Mouse (Mus musculus) layer of hippocampus, postnatal 25 days (tissue): ENCODE measurements at regions not wholly inside any gene's neighbourhood (a gene's known extent, or its start where the extent isn't known, plus 50 kb on each side); places are given as distances from the start of the nearest gene placed in this dataset.

ENCODE experiments used
- DNase-seq, 2 experiments: peaks; one replicate each; pipeline ENCODE4 v3.0.0; 2022; ENCODE audit warnings: mixed read lengths in 2 of 2, low spot score in 1 of 2; ENCODE audit errors: extremely low spot score in 1 of 2

DNA sequence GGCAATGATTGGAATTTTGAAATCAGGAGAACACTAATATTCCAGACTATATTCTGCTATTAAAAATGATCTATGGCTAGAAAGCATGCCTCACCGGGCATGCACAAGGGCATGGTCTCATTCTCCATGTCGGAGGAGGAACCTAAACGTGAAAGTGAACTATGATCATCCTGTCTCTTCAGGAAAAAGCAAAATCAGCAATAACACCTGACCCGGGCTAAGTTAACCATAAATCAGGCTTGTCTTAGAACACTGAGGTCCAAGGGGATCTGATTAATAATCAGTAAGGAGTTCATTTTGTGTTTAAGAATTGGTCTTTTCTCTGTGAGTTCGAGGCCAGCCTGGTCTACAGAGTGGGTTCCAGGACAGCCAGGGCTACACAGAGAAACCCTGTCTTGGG is 119.7 kb upstream of the Jarid2 start:
- DNase-seq = no peak

DNA sequence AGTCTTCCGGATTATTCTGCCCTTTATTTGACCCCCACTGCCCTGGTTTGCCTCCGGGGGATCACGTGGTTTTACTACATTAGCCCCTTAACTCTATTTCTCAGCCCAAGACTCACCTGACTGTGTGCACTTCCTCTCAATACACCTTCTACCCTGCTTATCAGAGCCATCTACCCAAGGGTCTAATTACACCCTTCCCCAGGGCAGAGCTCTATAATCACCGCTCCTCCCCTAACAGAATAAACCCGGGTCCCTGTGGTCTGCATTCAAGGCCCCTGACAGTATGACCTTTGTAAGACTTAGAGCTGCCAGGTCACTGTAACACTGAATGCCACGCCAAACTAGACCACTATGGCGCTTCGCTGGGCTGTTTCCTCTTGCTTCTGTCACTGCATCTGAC is 113.6 kb upstream of the Jarid2 start:
- no peak for DNase-seq

DNA sequence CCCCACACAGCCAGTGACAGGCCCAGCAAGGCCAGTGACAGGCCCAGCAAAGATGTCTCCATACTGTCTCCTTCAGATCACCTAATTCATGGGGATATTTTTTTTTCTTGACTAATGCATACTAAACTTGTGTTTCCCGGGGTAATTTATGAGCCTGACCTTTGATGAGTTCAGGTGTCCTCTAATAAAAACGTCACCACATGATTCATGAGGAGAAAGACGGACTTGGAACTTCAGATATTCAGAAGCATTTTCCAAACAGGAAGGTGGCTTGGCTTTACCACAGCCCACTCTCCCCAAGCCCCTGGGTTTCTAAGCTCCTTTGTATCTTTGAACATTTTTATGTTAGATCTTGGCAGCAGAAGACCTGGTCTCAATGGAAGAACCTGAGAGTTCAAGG is 110.9 kb upstream of the Jarid2 start:
- DNase-seq = no peak

DNA sequence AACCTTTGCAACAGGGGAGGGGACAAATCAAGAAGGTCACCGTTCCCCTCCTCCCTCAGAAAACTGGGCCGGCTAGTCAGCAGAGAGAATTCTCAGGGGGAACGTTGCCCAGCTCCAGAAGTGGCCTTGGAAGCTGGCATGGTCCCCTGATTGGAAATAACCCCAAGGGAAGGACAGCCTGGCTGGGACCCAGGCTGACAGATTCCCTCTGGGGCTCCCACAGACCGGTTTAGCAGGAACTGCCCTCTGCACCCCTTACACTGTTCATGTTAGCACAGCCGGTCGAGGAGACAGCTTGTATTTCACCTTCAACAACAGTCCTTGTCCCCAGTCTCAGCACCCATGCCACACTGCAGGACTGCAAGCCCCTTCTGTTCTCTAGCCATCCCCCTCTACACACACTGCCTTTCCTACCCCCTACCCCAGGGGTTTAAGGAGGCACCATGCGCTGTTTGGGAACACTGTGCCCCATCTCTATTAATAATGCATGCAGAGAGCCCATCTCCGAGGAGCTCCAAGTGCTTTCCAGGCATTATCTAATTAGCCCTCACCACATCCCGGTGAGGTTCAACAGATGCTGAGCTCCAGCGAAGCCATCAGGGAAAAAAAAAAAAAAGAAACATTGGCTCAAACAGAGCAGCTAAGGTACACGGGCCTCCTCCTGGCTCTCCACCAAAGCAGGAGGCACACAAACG is 106.5 kb upstream of the Jarid2 start:
- DNase-seq = no peak

DNA sequence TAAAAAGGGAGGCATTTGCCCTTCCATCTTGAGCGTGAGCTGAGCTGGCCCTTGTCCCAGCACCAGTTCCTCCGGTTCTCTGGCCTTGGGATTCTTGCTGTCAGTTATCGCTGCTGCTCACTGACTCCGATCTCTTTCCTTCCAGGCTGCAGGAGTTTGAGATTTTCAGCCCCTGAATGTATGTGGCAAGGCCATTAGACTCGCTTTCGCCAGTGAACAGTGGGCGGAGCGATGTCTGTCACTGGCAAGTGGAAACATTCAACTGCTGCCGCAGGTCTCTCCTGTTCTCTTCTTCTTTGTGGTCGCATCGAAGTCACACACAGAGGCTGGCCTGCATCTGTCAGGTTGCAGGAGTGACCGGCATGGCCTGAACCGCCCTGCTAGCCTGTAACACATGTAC is 104.6 kb upstream of the Jarid2 start:
- no peak for DNase-seq

DNA sequence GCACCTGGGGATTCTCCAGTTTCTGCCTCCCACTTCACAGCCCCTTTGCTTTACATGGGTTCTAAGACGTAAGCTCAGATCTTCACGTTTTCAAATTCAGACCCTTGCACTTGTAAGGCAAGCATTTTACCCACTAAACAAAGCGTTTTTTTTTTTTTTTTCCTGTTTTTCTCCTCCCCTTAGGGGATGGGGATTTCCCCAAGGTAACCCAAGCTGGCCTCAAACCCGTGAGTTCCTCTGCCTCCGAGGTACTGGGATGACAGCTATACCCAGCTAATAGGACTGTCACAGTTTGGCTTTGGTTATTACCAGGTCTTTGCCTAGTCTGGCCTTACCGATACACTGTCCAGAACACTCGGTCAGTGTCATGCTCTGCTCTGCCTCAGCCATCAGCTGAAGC is 103.5 kb upstream of the Jarid2 start:
- DNase-seq = no peak

DNA sequence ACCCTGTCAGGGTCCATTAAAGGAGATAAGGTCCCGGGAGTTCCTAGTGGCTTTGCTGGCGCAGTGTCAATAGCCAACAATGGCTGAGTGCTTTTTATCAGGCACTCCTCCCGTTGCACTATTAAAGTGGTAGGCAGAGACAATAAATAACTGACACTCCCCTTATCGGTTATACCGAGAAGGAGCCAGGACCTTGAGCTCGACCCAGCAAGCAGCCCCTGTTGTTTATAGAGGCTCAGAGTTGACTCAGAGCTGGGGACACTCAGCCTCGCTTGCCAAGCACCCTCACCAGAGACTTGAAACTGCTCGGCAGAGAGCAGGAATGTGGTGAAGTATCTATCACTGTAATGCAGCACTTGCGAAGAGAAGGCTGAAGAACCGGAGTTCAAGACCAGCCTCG is 102.5 kb upstream of the Jarid2 start:
- no peak for DNase-seq

DNA sequence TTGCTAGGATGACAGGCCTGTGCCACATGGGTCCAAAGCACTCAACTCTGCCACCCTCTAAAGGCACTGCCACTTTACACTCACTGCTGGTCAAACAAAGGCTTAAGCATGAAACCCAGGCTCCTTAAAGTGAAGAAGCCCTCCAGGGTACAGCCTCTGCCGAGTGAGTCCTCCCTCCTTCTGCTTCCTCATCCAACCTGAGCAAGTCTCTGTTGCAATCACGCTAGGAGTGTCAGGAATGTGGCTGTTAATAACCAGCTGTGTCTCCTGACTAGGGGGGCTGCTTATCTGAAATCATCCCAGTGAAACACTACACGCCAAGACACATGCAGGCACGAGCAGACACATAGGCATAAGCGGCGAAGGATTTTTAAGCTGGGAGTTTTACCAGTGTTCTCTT is 99.2 kb upstream of the Jarid2 start:
- DNase-seq = no peak

DNA sequence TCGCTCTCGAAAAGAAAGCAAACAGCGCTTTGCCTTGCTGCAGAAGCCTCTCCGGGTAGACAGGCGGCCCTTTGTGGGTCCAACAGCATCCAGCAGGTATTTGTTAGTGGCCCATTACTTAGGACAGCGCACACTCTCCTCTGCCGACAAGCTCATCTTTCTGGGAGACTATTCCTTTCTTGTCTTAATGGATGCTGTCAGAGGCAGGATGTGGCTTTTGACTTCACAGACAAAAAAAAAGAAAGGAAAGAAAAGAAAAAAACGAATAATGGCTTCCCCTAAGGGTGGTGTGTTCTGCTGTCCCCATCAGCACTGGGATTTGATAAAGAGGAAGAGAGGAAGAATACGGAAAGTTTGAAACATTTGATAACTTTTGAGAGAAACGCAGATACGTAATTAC is 94.7 kb upstream of the Jarid2 start:
- no peak for DNase-seq

DNA sequence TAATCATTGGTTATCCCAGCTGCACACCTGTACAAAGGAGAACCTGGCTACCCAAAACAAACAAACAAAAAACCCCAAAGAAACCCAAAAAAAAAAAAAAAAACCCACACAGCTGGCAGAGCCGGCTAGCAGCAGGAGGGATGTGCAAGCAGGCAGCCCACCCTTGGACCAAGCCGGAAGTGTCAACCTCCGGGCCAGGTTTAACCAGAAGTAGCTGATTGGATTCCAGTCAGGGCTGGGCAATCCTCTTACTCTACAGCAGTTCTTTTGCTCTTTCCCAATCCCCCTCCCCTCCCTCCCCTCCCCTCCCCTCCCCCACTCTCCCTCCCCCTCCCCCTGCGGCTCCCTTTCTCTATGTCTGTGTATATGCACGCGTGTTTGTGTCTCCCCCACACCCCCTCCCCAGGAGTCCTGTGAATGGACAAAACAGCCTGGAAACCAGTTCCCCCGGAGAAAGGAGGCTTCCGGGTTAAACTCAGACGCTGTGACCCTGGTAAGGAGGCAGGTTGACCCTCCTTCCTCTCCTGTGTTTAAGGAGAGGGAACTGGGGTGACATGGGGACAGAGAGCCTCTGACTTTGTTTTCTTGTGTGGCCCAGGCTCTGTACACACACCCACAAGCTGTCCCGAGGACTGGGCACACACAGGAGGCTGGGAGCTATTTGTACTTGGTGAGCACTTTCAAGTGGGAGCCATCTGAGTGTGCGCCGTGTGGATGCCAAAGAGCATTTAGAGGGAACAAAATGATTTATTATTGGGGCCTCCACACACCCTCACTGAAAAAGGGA is 93.9 kb upstream of the Jarid2 start:
- no peak for DNase-seq

DNA sequence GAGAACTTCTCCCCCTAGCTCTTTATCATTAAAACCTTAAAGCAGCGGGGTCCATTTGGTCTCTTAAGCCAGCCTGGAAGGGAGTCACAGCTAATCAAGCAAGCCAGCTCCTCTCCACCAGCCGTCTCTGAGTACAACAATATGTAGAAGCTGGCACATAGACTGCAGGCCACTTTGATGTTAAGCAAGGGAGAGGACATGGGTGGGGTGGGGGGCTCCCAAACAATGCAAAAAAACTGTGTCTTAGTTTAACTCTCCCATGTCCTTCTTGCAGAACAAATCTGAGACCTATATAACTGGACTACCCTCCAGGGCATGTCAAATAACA is 93.3 kb upstream of the Jarid2 start:
- DNase-seq = no peak

DNA sequence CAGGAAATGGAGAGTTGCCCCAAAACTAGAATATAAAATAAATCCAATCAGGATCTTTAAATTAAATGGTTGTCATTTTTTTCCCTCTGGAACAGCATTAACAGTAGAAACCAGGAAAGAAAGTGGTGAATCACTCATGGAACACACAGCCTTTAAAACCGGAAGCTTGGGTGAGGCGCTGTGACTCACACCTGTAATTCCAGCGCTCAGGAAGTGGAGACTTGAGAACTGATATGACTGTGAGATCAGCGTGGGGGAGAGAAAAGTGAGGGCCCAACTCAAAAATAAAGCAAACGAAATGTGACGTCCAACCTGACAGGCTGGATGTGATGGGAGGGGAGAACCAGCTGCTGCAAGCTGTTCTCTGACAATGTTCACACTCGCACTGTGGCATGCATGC is 86.9 kb upstream of the Jarid2 start:
- DNase-seq = no peak

DNA sequence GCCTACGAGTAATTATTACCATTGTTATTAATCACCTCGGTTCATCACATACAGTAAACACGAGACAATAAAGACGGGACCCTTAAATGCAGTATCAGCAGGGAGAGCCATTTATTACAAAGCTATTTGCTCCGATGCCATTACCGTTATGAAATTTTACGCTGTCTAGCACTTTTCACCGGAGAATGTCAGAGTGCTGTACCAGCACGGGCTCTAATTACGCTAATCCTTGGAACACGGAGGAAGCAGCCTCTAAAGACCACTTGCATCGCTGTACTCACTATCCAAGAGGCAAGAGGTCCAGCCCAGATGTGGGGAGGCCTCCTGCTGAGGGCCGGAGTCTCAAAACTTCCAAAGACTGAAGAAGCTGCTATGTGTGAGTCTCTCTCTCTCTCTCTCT is 79.2 kb upstream of the Jarid2 start:
- DNase-seq = no peak

DNA sequence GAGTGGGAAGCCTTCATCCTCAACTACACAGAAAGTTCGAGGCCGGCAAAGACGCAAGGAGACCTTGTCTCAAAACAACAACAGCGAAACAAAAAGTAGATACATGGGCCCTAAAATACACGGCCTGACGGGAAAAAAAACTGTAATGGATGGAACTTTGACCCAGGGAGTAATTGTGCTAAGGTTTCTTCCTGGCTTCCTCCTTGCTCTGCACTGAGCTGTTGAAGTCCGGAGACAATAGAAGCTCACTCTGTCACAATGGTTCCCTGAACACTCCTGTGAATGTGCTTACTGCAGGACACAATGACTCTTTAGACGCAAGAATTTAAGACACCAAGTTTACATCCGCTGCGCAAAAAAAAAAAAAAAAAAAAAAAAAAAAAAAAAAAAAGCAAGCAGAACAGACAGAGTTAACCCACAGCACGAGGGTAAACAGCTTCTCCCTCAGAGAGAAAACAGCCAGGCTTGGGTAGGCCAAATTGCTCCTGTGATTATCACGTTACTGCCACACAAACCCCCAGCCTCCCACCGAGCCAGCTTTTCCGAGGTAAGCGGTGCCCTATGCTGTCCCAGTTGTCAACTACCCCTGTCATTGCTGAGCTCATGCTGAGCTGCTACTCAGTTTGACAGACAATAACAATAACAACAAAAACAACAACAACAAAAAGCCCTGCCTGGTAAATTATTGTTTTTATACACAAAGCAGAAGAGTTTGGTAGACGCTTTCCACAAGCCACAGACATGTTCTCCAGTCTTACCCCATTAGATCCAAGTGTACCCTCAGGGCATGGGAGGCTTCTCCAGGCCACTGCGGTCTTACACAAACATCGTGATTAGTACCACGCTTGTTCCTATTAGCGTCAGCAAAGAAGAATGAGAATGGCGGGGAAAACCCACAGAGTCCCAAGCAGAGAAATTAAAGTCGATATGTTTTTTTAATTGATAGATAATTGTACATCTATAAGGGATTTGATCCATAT is 77.7 kb upstream of the Jarid2 start:
- no peak for DNase-seq

DNA sequence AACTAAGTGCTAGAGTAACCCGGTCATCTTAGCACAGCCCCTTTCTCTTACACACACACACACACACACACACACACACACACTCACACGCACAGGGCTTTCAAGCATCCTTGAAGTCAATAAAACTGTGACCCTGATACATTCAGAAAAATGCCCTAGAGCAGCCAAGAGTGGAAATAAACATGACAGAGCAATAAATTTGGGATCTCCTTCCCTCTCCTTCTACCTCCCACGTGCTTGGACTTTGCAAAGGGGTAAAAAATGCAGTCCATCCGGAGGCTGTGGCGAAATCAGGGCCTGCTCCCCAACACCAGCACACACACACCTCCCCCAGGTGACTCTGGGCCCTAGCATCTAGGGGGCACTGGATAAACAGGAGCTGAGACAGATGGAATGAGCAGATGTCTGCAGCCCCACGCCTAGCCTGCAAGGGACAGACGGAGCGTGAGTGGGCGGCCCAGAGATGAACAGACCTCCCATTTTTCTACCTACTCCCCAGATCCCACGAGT is 71.3 kb upstream of the Jarid2 start:
- DNase-seq = peak; percentile 19 to 23

DNA sequence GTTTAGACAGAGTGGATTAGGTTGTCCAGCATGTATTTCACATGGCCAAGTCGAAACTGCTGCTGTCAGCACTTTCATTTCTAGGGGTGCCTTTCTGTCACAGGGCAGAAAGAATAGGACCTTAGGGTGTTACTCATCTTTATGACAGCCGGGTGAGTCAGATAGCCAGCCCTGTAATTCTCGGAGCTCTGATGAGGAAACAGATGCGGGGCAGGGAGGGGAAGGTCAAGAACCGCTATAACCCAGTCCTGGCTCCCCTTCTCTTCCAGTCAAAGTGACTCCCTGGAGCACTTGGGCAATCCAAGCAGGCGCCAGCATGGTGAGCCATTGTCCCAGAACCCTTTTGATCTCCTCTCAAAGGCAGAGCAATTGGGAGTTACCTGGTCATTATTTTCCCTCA is 69.4 kb upstream of the Jarid2 start:
- no peak for DNase-seq

DNA sequence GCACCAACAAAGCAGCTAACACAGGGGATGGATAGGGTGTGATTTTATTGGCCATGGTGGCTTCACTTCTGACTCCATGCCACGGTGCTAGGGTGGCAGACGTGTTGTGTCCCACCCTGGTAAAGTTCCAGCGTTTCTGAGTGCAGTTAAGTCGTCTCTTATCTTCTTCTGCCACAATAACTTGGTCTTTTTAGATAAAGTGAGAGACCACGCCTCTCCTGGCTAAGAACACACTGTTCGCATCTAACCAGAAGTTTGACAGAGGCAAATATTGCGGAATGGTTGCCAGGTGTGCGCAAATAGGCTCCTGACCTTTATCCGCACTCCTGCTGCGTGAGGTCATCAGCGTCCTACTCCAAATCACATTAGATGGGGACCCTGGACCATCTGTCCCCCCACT is 66.2 kb upstream of the Jarid2 start:
- no peak for DNase-seq

DNA sequence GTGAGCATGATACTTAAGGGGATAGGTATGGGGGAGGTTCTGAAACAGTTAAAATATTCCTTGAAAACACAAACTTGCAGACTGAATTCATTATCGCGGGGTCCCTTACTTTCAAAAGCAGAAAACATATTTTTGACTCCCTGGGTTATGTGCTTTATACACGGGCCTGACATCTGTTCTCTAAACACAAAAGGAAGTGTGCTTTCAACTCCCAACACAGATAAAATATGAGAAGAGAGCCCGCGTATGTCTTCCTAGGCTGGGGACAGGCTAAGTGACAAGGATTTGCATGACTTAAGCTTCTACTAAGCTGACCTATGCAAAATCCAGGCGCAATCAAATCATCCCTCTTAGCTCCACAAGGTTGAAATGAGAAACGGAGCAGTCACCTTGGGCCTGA is 65.5 kb upstream of the Jarid2 start:
- DNase-seq = no peak

DNA sequence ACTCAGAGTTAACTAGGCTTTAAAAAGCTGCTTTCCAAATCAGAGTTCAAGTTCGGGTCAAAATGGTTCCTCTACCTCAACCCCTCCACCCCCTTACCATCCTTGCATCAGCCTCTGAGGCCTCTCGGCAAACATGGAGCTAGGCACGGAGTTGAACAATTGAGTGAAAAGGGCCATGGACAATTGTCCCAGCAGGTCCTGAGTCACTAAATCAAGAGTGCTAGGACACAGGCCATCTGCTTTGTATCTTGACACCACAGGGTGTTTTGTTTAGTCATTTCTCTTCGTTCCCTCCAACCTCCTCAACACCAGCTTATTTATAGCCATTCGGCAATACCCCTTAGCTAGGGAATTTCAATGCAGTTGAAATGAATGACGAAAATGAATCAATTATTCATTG is 59.5 kb upstream of the Jarid2 start:
- DNase-seq = no peak

DNA sequence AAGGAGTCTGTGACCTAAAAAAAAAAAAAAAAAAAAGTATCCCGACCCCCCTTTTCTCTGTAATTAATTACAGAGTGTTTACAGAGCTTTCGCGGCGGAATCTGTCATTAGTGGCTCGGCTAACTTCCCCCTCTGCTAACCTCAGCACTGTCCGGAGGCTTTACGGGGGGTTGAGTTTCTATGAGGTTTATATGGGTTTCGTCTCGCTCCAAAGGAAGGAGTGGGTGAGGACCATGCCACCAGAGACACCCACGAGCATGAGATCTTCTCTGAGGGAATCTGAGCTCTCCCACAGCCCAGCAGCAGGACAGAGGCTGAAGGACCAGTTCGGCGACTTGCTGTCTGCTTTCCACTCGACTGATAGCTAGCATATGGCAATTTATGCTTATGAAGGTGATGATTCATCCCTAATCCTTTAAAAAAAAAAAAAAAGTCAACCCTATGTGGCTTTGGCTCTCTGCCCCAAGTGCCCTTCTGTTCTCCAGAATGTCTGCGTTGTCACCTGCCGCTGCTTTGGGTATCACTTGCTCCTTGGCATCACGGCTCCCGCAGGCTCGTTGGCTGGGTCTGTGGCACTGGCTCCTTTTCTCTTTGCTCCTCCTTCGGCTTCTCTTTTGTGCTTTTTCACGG is 55.8 kb upstream of the Jarid2 start:
- DNase-seq = peak in 1 of 2 experiments; percentile 13

DNA sequence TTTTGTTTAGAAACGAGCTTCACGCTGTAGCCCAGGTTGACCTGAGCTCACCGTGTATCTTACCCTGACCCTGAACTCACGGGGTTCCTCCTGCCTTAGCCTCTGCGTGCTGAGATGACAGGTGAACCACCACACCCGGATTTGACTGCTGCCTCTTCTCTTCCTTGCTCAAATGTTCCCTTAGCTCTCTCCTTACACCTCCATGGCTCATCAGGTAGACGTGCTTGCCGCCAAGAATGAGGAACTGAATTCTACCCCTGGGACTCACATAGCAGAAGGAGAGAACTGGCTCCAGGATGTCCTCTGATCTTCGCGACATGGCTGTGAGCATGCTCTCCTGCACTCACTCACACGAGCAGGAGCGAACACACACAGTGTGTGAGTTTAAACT is 55.3 kb upstream of the Jarid2 start:
- no peak for DNase-seq
